Comparison of ENCODE assay signal across 8 mouse cellular contexts in the genomic region with DNA sequence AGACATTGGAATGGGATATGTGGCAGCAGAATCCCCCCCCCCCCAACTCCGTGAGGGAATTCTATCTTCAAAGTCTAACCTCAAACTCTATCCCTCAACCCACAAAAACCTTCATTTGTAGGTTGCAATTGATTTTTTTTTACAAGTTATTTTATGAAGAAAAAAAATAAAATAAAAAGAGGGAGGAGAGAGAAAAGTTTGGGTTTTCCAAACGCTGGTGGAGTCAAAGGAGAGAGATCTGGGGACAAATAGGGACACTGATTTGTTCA. TPM values are rescaled to one million over a fixed set of nuclear protein-coding genes. Genes with fewer than 3 reads are reported as not detected.
DNase-seq lines count a peak whose midpoint lies in the region; ATAC-seq and TF ChIP-seq lines count a peak whose summit lies in the region.

No protein-coding gene starts in this region.

- ATAC-seq in lung, embryonic 16.5 days (ENCODE audit: low read depth) = no peak
- ATAC-seq in limb, embryonic 14.5 days (ENCODE audit: low FRiP score, low read depth) = no peak

- no peaks in the 10 kb centered on the region for H3K9me3 ChIP-seq in lung, embryonic 16.5 days (ENCODE audit: control insufficient read depth, low read length)
- no peaks in the 10 kb centered on the region for H3K9me3 ChIP-seq in limb, embryonic 14.5 days (ENCODE audit: control insufficient read depth, low read length)

- H3K27me3 ChIP-seq in lung, embryonic 16.5 days (ENCODE audit: control insufficient read depth, insufficient read depth, low read depth, low read length) = peaks cover 98% of the 10 kb centered on the region
- peaks cover 99% of the 10 kb centered on the region for H3K27me3 ChIP-seq in limb, embryonic 14.5 days (ENCODE audit: control insufficient read depth, insufficient read depth, low read length)

- no peak for DNase-seq in gastrocnemius, adult 2 months
- DNase-seq in gastrocnemius, adult 8-10 months (ENCODE audit: low spot score in 2 of 2) = no peak
- DNase-seq in lung, postnatal 10 days = no peak
- DNase-seq in limb, embryonic 14.5 days (ENCODE audit: low spot score) = no peak
- DNase-seq in testis, postnatal 10 days (ENCODE audit: low spot score) = no peak
- DNase-seq in cerebellum, postnatal 25 days = no peak
- DNase-seq in thymus, postnatal 14 days = no peak

- H3K4me2 ChIP-seq in lung, embryonic 16.5 days (ENCODE audit: low read depth, low read length) = peak overlapping the region; percentile 89
- H3K4me2 ChIP-seq in limb, embryonic 14.5 days (replicated peaks; ENCODE audit: low read depth, low read length, severe bottlenecking) = peak overlapping the region; percentile 72; the same call in 1 of the 2 replicates

- no peak for TF ChIP-seq POLR2A in limb, embryonic 14.5 days (IDR thresholded peaks at IDR 0.05; ENCODE audit: borderline replicate concordance, extremely low read depth, insufficient read depth, insufficient read length)

- H3K36me3 ChIP-seq in lung, embryonic 16.5 days (ENCODE audit: control insufficient read depth, insufficient read depth, low read length) = no peaks in the 10 kb centered on the region
- H3K36me3 ChIP-seq in limb, embryonic 14.5 days (ENCODE audit: control insufficient read depth, insufficient read depth, low read length) = no peaks in the 10 kb centered on the region

- TF ChIP-seq CTCF in gastrocnemius, adult 2 months (IDR thresholded peaks at IDR 0.05) = no peak

- H3K4me3 ChIP-seq in gastrocnemius, adult 2 months = peak overlapping the region; percentile 77
- H3K4me3 ChIP-seq in lung, embryonic 16.5 days (ENCODE audit: low read length) = no peak overlapping the region; the same call in 1 of the 2 replicates
- peak overlapping the region; percentile 44 for H3K4me3 ChIP-seq in limb, embryonic 14.5 days (replicated peaks; ENCODE audit: low read length)

- H3K4me1 ChIP-seq in lung, embryonic 16.5 days (replicated peaks; ENCODE audit: control insufficient read depth, insufficient read depth, low read length) = peaks cover 8% of the 10 kb centered on the region; the same call in 1 of the 2 replicates
- H3K4me1 ChIP-seq in limb, embryonic 14.5 days (ENCODE audit: control insufficient read depth, insufficient read depth, low read length) = peaks cover 8% of the 10 kb centered on the region

- H3K27ac ChIP-seq in gastrocnemius, adult 2 months = no peak overlapping the region
- no peak overlapping the region for H3K27ac ChIP-seq in lung, embryonic 16.5 days (ENCODE audit: low read length)
- no peak overlapping the region for H3K27ac ChIP-seq in limb, embryonic 14.5 days (replicated peaks; ENCODE audit: low read depth, low read length)

- WGBS in lung, embryonic 16.5 days = 3% methylated on average over 2 of the region's 2 CpGs
- 3% methylated on average over 2 of the region's 2 CpGs for WGBS in limb, embryonic 14.5 days

- no peak overlapping the region for H3K9ac ChIP-seq in lung, embryonic 16.5 days (ENCODE audit: low read length)
- no peak overlapping the region for H3K9ac ChIP-seq in limb, embryonic 14.5 days (ENCODE audit: low read depth, low read length, severe bottlenecking)

- intact Hi-C loops in gastrocnemius, adult 2 months (cut with DNase I) = no loop called here

RNA-seq across cellular contexts. Expression of gene Zic1, which starts 16.4 kb away (rescaled TPM):
- total RNA-seq in gastrocnemius, adult 2 months (2021) = 1 to 10 TPM in 1 of 2 experiments, under 1 TPM in 1; 0.81 to 1.4 TPM
- total RNA-seq in gastrocnemius, adult 8-10 months (2022) = 1 to 10 TPM in 3 of 4 experiments, under 1 TPM in 1; 0.65 to 2.2 (median 1.4) TPM
- polyA plus RNA-seq in lung, embryonic 16.5 days (2015; fragmentation: Nextera tagmentation; extraction: Ambion mirVana) = 0.09 TPM in 1 of 2 replicates, not detected in the other
- 6.0 and 14.6 TPM in 2 replicates for polyA plus RNA-seq in limb, embryonic 14.5 days (2012; rRNA removed)
- 0.21 and 0.23 TPM in 2 replicates for polyA plus RNA-seq in limb, embryonic 14.5 days (2014; fragmentation: Nextera tagmentation; extraction: Ambion mirVana)

RNA-seq across cellular contexts. Expression of gene Zic4, which starts 19.8 kb away (rescaled TPM):
- total RNA-seq in gastrocnemius, adult 2 months (2021) = not detected
- total RNA-seq in gastrocnemius, adult 8-10 months (2022) = under 1 TPM in 1 of 4 experiments, not detected in 3; 0.18 TPM
- 0.08 TPM in 1 of 2 replicates, not detected in the other for polyA plus RNA-seq in lung, embryonic 16.5 days (2015; fragmentation: Nextera tagmentation; extraction: Ambion mirVana)
- polyA plus RNA-seq in limb, embryonic 14.5 days (2012; rRNA removed) = 0.38 and 0.69 TPM in 2 replicates
- polyA plus RNA-seq in limb, embryonic 14.5 days (2014; fragmentation: Nextera tagmentation; extraction: Ambion mirVana) = 0.10 and 0.39 TPM in 2 replicates
